Mouse (Mus musculus) spleen, adult 2 months (tissue): ENCODE data around the gene Trim54.

Source experiments
- CTCF ChIP-seq: fragments of 200-500 bp; IDR thresholded peaks from 2 replicates; pipeline ENCODE4 v1.5.1; 2011; ENCODE audit warnings: mild to moderate bottlenecking, inconsistent platforms; ENCODE audit not compliant: insufficient read depth, insufficient read length, insufficient replicate concordance; ENCODE audit errors: extremely low read depth
- POLR2A ChIP-seq: fragments of 200-500 bp; IDR thresholded peaks from 2 replicates; pipeline ENCODE4 v1.6.1; 2011; ENCODE audit warnings: low read depth, low read length, inconsistent platforms

- TF ChIP-seq CTCF (no peak), POLR2A (no peak)
Observed at GRCm38 (mm10) chr5:31076346-31076745, 40.2 kb upstream of the Trim54 start.
